Mouse (Mus musculus): ENCODE measurements at regions not wholly inside any gene's neighbourhood (a gene's known extent, or its start where the extent isn't known, plus 50 kb on each side); places are given as distances from the start of the nearest gene placed in this dataset.

DNA sequence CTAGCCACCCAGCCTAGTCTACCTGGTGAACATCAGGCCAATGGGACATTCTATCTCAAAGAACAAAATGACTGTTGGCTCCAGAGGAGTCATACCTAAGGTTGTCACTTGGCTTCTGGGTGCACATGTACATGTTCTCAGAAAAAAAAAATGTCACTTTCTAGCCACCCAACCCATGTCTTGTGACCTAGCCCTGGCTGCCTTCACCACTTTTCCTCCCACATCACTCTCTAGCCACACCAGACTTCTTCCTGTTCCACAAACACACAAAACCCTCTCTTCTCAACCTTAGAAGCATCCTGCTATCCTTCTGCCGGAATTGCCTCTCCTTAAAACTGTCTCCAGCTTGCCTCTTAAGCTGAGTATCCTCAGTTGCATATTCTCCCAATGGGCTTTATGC is 211.6 kb downstream of the Maf start:
- 91% methylated on average over 1 of the region's 1 CpGs for WGBS
- Histone ChIP-seq H3K4me2 (replicated peaks; ENCODE audit: low read depth, low read length) (no peak overlapping the region), H3K27me3 (ENCODE audit: insufficient read depth, low read length) (no peaks in the 10 kb centered on the region), H3K9me3 (ENCODE audit: low read length) (peaks cover 4% of the 10 kb centered on the region; the same call in 1 of the 2 replicates), H3K27ac (ENCODE audit: low read length) (no peak overlapping the region), H3K4me1 (ENCODE audit: insufficient read depth, low read length) (no peaks in the 10 kb centered on the region), H3K4me3 (ENCODE audit: low read length) (no peak overlapping the region), H3K9ac (replicated peaks; ENCODE audit: low read length) (no peak overlapping the region), H3K36me3 (ENCODE audit: insufficient read depth, low read length) (no peaks in the 10 kb centered on the region)
- no peak for ATAC-seq (ENCODE audit: low FRiP score, low TSS enrichment)

DNA sequence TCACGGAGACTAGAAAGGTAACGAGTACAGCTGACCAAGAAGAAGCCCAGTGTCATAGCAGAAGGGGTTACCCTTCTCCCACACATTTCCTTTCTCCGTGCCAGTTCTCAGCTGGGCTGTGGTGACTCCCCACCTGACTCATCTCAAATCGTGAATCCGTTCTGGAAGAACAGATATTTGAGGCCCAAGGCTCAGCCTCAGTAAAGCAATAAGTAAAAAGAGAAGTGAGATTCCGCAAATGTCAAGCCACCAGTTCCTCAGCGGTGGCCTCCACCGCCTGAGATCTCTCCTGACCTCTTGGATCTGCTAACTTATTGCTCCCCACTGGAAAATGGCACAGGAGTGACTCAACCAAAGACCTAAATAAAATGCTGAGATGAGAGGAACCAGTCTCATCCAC is 213.2 kb downstream of the Maf start:
- no peaks in the 10 kb centered on the region for H3K27me3 ChIP-seq (ENCODE audit: insufficient read depth, low read length)
- H3K4me2 ChIP-seq (replicated peaks; ENCODE audit: low read depth, low read length): no peak overlapping the region
- ATAC-seq (ENCODE audit: low FRiP score, low TSS enrichment): no peak
- no peak overlapping the region for H3K9ac ChIP-seq (replicated peaks; ENCODE audit: low read length)
- no peaks in the 10 kb centered on the region for H3K4me1 ChIP-seq (ENCODE audit: insufficient read depth, low read length)
- no peaks in the 10 kb centered on the region for H3K36me3 ChIP-seq (ENCODE audit: insufficient read depth, low read length)
- peaks cover 4% of the 10 kb centered on the region; the same call in 1 of the 2 replicates for H3K9me3 ChIP-seq (ENCODE audit: low read length)
- H3K27ac ChIP-seq (ENCODE audit: low read length): no peak overlapping the region
- H3K4me3 ChIP-seq (ENCODE audit: low read length): no peak overlapping the region
- 79% methylated on average over 8 of the region's 8 CpGs for WGBS

GRCm38 (mm10) chr8:115486904-115487303 is 220.7 kb downstream of the Maf start:
- 21% methylated on average over 3 of the region's 3 CpGs for WGBS
- no peak for ATAC-seq (ENCODE audit: low FRiP score, low TSS enrichment)

GRCm38 (mm10) chr8:115481136-115481535 is 226.5 kb downstream of the Maf start:
- no peaks in the 10 kb centered on the region for H3K36me3 ChIP-seq (ENCODE audit: insufficient read depth, low read length)
- no peak overlapping the region for H3K4me2 ChIP-seq (replicated peaks; ENCODE audit: low read depth, low read length)
- no peaks in the 10 kb centered on the region for H3K9me3 ChIP-seq (ENCODE audit: low read length)
- no peak for ATAC-seq (ENCODE audit: low FRiP score, low TSS enrichment)
- no peak overlapping the region for H3K27ac ChIP-seq (ENCODE audit: low read length)
- H3K27me3 ChIP-seq (ENCODE audit: insufficient read depth, low read length): no peaks in the 10 kb centered on the region
- no peak overlapping the region for H3K4me3 ChIP-seq (ENCODE audit: low read length)
- WGBS: 57% methylated on average over 7 of the region's 7 CpGs
- H3K4me1 ChIP-seq (ENCODE audit: insufficient read depth, low read length): no peaks in the 10 kb centered on the region; the same call in 1 of the 2 replicates
- no peak overlapping the region for H3K9ac ChIP-seq (replicated peaks; ENCODE audit: low read length)

More at GRCm38 (mm10) chr8:115486904-115487303, 220.7 kb downstream of the Maf start:
- Histone ChIP-seq H3K9ac (replicated peaks; ENCODE audit: low read length) (no peak overlapping the region), H3K27me3 (ENCODE audit: insufficient read depth, low read length) (no peaks in the 10 kb centered on the region), H3K4me1 (ENCODE audit: insufficient read depth, low read length) (peaks cover 9% of the 10 kb centered on the region), H3K4me3 (ENCODE audit: low read length) (no peak overlapping the region), H3K4me2 (replicated peaks; ENCODE audit: low read depth, low read length) (no peak overlapping the region), H3K36me3 (ENCODE audit: insufficient read depth, low read length) (no peaks in the 10 kb centered on the region), H3K9me3 (ENCODE audit: low read length) (no peaks in the 10 kb centered on the region), H3K27ac (ENCODE audit: low read length) (no peak overlapping the region)

GRCm38 (mm10) chr8:115478406-115479060 is 229.1 kb downstream of the Maf start:
- H3K27ac ChIP-seq (ENCODE audit: low read length): no peak overlapping the region
- 68% methylated on average over 11 of the region's 11 CpGs for WGBS
- no peak overlapping the region for H3K4me3 ChIP-seq (ENCODE audit: low read length)
- H3K27me3 ChIP-seq (ENCODE audit: insufficient read depth, low read length): 0 out of 2 replicates have a peak, but pooled peaks cover 4% of the 10 kb centered on the region
- no peak overlapping the region for H3K9ac ChIP-seq (replicated peaks; ENCODE audit: low read length)
- H3K4me1 ChIP-seq (ENCODE audit: insufficient read depth, low read length): no peaks in the 10 kb centered on the region; the same call in 1 of the 2 replicates
- no peak overlapping the region for H3K4me2 ChIP-seq (replicated peaks; ENCODE audit: low read depth, low read length)
- no peaks in the 10 kb centered on the region for H3K36me3 ChIP-seq (ENCODE audit: insufficient read depth, low read length)
- ATAC-seq (ENCODE audit: low FRiP score, low TSS enrichment): no peak
- H3K9me3 ChIP-seq (ENCODE audit: low read length): no peaks in the 10 kb centered on the region

GRCm38 (mm10) chr8:115476071-115476470 is 231.5 kb downstream of the Maf start:
- Histone ChIP-seq H3K4me1 (ENCODE audit: insufficient read depth, low read length) (no peaks in the 10 kb centered on the region), H3K4me2 (replicated peaks; ENCODE audit: low read depth, low read length) (no peak overlapping the region), H3K27me3 (ENCODE audit: insufficient read depth, low read length) (0 out of 2 replicates have a peak, but pooled peaks cover 7% of the 10 kb centered on the region), H3K9me3 (ENCODE audit: low read length) (no peaks in the 10 kb centered on the region), H3K9ac (replicated peaks; ENCODE audit: low read length) (no peak overlapping the region), H3K27ac (ENCODE audit: low read length) (no peak overlapping the region), H3K36me3 (ENCODE audit: insufficient read depth, low read length) (no peaks in the 10 kb centered on the region), H3K4me3 (ENCODE audit: low read length) (no peak overlapping the region)
- no peak for ATAC-seq (ENCODE audit: low FRiP score, low TSS enrichment)
- WGBS: 85% methylated on average over 9 of the region's 9 CpGs

DNA sequence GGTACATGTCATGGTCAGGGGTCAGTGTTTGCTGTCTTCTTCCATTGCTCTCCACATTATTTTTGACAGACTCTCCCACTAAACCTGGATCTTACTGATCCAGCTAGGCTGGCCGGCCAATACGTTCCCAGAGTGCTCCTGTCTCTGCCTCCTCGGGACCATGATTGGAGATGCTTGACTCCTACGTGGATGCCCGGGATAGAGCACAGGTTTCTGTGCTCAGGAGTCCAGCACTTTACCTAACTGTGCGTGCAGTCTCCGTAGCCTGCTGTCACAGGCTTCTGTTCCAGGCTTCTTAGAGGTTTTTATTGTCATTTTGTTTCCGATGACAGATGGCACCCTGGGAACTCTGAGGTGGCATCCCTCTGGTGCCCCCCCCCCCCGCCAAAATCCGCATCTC is 232.4 kb downstream of the Maf start:
- no peak overlapping the region for H3K4me3 ChIP-seq (ENCODE audit: low read length)
- no peaks in the 10 kb centered on the region for H3K9me3 ChIP-seq (ENCODE audit: low read length)
- H3K4me2 ChIP-seq (replicated peaks; ENCODE audit: low read depth, low read length): no peak overlapping the region
- 77% methylated on average over 10 of the region's 10 CpGs for WGBS
- H3K27me3 ChIP-seq (ENCODE audit: insufficient read depth, low read length): 0 out of 2 replicates have a peak, but pooled peaks cover 7% of the 10 kb centered on the region
- no peaks in the 10 kb centered on the region for H3K36me3 ChIP-seq (ENCODE audit: insufficient read depth, low read length)
- H3K9ac ChIP-seq (replicated peaks; ENCODE audit: low read length): no peak overlapping the region
- H3K4me1 ChIP-seq (ENCODE audit: insufficient read depth, low read length): no peaks in the 10 kb centered on the region
- no peak for ATAC-seq (ENCODE audit: low FRiP score, low TSS enrichment)
- no peak overlapping the region for H3K27ac ChIP-seq (ENCODE audit: low read length)

DNA sequence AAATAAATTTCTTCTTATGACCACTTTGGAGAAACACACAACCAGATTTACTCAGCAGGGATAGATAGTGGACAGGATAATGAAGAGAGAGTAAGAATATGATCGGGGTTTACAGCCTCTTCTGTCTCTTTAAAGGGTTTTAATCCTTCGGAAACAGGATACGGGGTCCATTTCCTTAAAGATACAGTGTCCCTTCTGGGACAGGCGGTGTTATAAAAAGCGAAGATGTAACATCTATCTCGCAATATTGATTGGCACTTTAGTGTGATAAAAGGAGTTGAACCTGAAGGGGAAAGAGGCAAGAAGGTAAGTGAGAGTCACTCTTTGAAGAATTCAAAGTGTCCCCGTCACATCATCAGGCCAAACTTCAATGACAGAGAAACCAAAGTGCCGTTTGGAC is 233.6 kb downstream of the Maf start:
- H3K4me2 ChIP-seq (replicated peaks; ENCODE audit: low read depth, low read length): peak overlapping the region; percentile 45
- H3K4me1 ChIP-seq (ENCODE audit: insufficient read depth, low read length): no peaks in the 10 kb centered on the region
- H3K4me3 ChIP-seq (ENCODE audit: low read length): peak overlapping the region; percentile 24
- ATAC-seq (ENCODE audit: low FRiP score, low TSS enrichment): no peak
- H3K27me3 ChIP-seq (ENCODE audit: insufficient read depth, low read length): 0 out of 2 replicates have a peak, but pooled peaks cover 7% of the 10 kb centered on the region
- 32% methylated on average over 8 of the region's 8 CpGs for WGBS
- H3K27ac ChIP-seq (ENCODE audit: low read length): no peak overlapping the region
- no peaks in the 10 kb centered on the region for H3K9me3 ChIP-seq (ENCODE audit: low read length)
- H3K9ac ChIP-seq (replicated peaks; ENCODE audit: low read length): no peak overlapping the region
- no peaks in the 10 kb centered on the region for H3K36me3 ChIP-seq (ENCODE audit: insufficient read depth, low read length)

GRCm38 (mm10) chr8:115466553-115466952 is 241.0 kb downstream of the Maf start:
- Histone ChIP-seq H3K4me3 (ENCODE audit: low read length) (no peak overlapping the region), H3K27me3 (ENCODE audit: insufficient read depth, low read length) (peaks cover 16% of the 10 kb centered on the region), H3K9me3 (ENCODE audit: low read length) (no peaks in the 10 kb centered on the region), H3K4me2 (replicated peaks; ENCODE audit: low read depth, low read length) (no peak overlapping the region), H3K4me1 (ENCODE audit: insufficient read depth, low read length) (peaks cover 9% of the 10 kb centered on the region; the same call in 1 of the 2 replicates), H3K9ac (replicated peaks; ENCODE audit: low read length) (no peak overlapping the region), H3K27ac (ENCODE audit: low read length) (no peak overlapping the region), H3K36me3 (ENCODE audit: insufficient read depth, low read length) (no peaks in the 10 kb centered on the region)
- ATAC-seq (ENCODE audit: low FRiP score, low TSS enrichment): peak; percentile 51; the same call in 1 of the 2 replicates
- 26% methylated on average over 9 of the region's 9 CpGs for WGBS

DNA sequence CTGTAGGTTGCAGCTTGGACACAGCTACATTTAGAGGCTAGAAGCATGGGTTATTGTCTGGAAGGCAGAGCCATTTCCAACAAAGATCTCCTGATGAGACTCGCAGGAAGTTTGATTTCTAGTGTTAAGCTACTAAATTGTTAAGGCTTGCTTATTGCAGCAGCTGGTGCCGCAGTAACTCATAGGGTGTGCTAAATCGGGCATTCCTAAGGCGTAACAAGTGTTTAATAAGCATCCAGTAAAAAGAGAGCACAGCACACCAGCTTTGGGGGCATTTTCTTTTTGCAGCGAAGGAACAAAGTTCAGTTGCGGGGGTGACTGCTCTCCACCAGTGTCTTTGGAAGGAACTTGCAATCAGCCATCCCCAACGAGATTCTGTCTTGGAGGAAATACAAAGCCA is 241.5 kb downstream of the Maf start:
- WGBS: 59% methylated on average over 7 of the region's 7 CpGs
- H3K4me1 ChIP-seq (ENCODE audit: insufficient read depth, low read length): peaks cover 9% of the 10 kb centered on the region; the same call in 1 of the 2 replicates

More for the DNA sequence above, 241.5 kb downstream of the Maf start:
- Histone ChIP-seq H3K27ac (ENCODE audit: low read length) (no peak overlapping the region), H3K27me3 (ENCODE audit: insufficient read depth, low read length) (peaks cover 16% of the 10 kb centered on the region), H3K9ac (replicated peaks; ENCODE audit: low read length) (no peak overlapping the region), H3K9me3 (ENCODE audit: low read length) (no peaks in the 10 kb centered on the region), H3K4me2 (replicated peaks; ENCODE audit: low read depth, low read length) (no peak overlapping the region), H3K4me3 (ENCODE audit: low read length) (no peak overlapping the region), H3K36me3 (ENCODE audit: insufficient read depth, low read length) (no peaks in the 10 kb centered on the region)
- no peak for ATAC-seq (ENCODE audit: low FRiP score, low TSS enrichment)

Data from kidney, embryonic 16.5 days (tissue).